Mouse (Mus musculus): ENCODE results near the gene Uchl1.

Gene Uchl1

DNA sequence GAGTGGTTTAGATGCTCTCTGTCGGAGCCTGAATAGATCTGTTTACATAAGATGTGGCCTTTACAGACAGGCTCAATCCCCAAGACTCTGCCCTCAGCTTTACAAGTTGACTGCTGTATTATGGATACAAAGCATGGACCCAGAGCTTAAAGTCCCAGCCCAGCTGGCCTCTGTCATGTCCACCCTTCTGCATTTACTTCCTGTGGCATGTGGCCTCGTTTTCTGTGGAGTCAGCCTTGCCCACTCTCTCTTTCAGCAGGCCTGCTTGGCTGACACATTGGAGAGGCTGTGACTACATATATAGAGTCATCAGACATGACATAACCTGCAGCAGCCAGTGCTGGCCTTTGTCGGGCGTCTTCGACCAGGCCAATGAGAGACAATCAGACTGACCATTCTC is 32.0 kb downstream of the Uchl1 start:
- CTCF ChIA-PET: no interaction called here

DNA sequence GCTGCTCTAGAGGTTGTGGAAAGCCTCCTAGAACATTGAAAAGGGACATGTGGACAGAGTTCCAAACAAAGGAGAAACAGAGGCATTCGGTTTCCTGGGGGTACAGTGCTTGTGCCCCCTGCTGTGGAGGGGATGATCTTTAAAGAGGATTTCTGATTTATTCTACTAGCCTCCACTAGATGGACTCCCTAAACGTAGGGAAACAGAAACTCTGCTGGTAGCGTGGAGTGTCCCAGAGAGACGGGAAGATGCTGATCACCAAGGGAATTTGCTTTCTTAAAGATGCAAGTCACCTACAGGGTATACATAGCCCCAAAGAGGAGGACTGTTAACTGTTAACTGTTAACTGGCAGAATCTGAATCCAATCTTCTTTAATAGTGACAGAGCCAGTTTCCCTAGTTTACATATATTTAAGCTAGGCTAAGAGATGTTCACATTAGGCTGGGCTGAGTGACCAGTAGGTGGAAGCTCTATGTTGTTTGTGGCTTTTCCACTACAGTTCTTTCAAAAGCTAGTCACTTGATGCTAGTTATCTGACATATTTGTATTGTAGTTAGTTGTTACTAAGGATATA is 34.6 kb downstream of the Uchl1 start:
- CTCF ChIA-PET: no interaction called here

DNA sequence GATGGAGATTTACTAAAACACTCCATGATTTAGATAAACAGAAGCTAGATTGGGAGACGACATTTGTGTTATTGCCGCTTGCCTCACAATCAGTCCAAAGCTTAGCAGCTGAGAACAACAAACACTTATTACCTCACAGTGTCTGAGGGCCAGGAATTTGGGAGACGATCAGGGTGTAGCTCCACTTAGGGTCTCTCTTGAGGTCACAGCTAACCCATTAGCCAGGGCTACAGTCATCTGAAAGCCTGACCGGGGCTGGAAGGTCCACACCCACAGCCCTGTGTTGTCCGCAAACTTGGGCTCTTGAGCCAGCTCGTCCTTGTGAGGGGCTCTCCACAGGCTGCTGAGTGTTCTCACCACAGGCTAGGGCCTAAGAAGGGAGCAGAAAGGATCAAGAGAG is 36.9 kb downstream of the Uchl1 start:
- CTCF ChIA-PET: no interaction called here

DNA sequence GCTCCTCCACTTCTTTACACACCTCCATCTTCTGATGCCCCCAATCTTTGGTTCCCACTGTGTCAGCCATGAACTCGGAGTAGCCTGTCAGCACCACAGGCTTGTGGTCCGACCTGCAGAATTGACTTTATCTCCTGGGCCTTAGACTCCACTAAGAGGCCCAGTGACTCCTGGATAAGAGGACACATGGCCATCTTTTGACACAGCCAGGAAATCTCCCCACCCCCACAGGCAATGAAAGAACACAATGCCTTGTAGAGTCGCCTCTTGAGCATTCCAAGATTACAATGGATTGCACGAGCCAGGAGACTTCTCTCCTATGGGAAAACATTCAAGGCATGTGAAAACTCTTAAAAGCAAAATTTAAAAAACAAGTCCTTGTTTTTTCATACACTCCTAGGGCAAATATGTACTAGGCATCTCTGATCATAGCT is 39.6 kb downstream of the Uchl1 start:
- CTCF ChIA-PET: no interaction called here

DNA sequence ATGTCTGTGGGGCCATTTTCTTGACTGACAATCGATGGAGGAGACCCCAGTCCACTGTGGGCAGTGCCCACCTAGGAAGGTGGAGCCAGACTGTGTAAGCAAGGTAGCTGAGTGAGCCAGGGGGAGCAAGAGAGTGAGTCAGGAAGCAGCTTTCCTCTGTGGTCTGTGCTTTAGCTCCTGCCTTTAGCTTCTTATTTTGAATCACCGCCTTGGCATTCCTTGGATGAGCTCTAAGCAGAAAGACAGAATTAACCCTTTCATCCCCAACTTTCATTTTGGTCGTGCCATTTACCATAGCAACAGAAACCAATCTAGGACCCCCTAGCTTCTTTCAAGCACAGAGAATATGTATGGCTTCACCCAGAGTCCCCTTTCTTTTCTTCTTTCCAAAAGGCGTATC is 42.0 kb downstream of the Uchl1 start:
- CTCF ChIA-PET: no interaction called here

DNA sequence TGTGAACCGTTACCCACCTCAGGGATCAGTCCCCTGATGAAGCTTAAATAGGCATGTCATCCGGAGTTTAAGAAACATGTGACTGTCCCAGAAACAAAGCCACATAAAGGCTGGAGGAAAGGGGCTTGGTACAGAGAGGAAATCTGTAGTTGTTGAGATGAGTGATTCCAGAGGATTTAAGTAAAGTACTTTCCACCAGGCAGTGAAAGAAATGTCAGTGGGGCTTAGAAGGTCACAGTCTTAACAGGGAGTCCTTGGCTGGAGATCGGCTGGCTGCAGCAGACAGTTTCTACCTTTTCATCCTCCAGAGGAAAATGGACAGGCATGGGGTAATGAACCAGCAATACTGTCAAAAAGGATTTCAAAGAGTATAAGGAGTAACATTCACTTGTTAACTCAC is 42.5 kb downstream of the Uchl1 start:
- CTCF ChIA-PET: no interaction called here

DNA sequence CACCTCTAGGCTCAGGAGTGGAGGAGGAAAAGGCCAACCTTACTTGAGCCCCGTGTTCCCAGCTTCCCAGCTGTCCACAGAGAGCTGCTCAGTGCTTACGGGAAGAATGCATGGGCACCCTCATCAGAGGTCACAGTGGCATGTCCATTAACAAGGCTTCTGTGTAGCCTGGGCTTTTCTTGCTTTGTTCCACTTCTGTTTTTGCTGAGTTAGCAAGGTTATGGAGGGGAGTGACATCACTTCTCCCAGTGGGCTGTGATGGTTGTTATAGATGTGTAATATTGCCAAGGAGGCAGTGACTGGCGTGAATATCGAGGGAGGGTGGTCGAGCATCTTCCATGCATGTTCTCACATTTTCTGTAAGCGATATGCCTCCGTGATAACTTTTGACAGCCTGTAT is 43.0 kb downstream of the Uchl1 start:
- CTCF ChIA-PET: no interaction called here

DNA sequence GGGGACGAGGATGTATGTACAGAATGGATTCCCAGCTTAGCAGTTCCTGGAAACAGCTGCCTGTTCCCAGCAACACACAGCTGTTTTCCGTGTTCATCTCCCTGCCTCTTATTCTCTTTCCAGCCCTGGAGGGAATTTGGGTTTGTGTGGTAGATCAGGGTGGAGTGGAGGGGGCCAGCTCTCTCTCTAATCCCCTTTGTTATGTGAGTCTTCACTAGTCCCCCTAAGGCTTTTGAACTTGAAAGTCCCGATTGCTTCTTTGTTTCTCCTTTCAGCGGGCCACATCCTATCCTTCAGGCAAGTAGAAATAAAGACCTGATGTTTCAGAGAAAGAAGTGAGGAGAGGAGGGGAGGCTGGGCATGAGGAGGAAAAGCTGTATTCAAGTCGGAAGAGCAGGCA is 45.0 kb downstream of the Uchl1 start:
- CTCF ChIA-PET: no interaction called here

DNA sequence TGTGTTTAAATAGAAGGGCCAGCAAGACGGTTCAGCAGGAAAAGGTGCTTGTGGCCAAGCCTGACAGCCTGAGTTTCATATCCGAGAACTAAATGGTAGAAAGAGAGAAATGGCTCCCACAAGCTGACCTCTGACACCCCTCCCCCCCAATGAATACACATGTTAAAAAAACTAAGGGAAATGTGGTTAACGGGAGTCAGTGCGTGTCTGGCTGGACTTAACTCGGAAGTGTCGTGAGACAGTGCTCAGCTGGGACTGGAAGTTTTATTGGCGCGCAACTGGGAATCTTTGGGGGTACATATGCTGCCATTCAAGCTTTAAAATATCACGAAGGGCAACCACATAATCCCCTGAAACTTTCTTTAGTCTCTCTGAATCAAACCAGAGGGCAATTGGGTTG is 46.7 kb downstream of the Uchl1 start:
- CTCF ChIA-PET: no interaction called here

DNA sequence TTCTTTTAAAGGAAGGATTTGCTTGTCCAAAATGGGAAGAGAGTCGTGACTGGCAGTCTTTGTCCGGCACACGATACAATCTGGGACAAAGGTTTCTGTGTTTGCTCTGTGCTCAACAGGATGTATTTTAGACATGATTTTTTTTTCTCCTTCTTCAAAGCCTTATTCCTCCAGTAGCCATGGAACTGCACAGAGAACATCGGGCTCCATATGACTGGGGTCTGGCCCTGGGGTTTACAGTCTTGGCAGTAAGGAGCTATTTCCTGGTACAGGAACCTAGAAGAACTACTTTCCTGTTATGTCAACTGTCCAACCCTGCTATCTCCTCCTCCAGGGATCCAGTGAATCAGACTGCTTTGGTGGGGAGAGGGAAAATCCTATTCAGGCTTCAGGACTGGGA is 47.1 kb downstream of the Uchl1 start:
- CTCF ChIA-PET: no interaction called here

DNA sequence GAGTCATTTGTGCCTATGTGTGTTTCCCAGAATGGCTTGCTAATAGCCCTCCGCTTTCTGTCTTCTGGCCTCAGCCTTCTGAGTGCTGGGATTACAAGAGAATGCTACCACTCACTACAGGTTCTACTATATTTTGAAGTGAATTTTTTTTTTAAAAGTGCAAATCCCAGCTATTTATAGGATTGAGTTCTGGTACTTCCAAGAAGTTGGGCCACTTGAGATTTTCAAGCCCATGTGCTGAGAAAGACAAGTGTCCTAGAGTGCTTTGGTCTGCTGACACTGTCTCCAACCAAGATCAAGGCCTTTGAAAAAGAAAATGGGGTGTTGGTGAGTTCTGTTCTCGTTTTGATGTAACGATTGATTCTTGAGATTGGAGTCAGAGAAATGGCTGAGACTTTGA is 47.7 kb downstream of the Uchl1 start:
- CTCF ChIA-PET: no interaction called here

DNA sequence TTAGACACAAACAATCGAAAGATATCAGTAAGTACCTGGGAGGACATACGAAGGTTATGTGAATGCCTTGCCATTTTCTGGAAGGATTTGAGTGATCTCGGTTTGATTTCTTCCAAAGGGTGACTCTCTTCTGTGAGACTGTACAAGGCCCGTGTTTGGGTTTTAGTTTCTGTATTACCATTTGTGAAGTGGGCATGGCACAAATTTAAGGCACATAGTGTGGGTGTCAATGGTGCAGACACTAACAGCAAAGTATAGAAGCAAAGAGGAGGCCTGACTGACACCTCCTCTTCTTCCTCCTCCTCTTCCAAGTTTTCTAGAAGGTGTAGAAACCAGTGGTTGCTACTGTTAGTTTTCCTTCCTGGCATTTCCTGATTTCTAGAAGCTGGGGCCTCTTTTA is 53.4 kb downstream of the Uchl1 start:
- CTCF ChIA-PET: no interaction called here

DNA sequence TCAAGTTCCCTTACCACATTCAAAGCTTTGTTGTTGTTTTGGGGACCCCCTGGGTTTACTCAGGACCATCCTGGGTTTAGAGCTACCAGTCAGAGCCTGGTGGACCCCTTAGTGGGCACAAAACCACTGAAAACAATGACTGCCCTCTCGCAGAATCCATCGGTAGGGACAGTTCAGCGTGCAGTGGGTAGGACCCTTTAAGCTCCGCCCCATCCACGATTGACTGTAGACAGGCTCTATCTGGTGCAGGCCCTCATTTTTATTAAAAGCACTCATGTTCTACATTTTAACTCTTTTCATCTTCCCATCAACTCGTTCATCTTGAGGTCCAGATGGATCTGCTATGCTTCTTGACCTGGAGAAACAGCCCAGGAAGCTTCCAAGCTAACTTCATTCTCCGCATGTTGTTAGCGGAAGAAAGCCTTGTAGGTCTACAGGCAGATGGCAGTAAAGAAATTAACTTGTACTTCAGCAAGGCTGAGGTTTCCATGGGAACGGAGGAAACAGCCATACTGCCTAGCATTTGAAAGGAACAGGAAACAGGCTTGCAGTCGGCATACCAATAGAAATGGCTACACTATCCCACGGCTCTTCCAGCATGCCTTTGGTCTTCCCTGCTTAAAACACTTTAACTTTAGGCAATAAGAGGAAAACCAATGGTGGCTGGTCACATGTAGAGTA is 54.9 kb downstream of the Uchl1 start:
- CTCF ChIA-PET: no interaction called here

DNA sequence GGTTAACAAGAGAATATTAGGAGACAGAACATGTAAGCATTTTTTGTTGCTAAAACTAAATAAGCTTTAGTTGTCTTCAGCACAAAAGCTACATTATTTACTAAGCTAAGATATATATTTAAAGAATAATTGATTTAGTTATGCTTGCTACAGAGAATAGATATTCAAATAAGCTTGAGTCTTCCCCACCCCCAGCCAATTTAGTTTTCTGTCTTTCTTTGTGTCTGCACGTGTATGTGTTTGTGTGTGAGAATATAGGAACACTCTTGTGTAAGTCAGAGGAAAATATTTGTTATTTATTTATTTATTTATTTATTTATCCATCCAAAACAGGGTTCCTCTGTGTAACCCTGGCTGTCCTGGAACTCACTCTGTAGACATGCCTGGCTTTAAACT is 55.4 kb downstream of the Uchl1 start:
- CTCF ChIA-PET: no interaction called here

DNA sequence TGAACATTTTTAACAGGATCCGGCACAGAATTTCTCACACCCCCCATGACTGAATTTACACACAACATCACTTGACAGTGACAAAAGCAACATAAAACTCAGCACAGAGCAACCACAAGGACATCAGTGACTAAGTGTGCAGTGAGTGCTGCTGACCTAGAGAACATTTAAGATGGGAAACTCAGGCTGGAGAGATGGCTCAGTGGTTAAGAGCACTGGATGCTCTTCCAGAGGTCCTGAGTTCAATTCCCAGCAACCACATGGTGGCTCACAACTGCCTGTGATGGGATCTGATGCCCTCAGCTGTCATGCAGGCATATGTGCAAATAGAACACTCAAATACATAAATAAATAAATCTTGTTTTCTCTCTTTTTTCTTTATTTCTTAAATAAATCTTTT is 57.7 kb downstream of the Uchl1 start:
- CTCF ChIA-PET: no interaction called here

All from spleen, embryonic (tissue).